Mouse (Mus musculus) cerebellum, adult (tissue): ENCODE results near the gene Bicdl1.

Experiments used
- ATAC-seq: cut with Nextera tagmentation; 2 replicates; pipeline ENCODE4 v1.9.2; 2017; ENCODE audit warnings: mild to moderate bottlenecking, moderate library complexity, mixed read lengths; ENCODE audit not compliant: insufficient number of reproducible peaks, low FRiP score, low TSS enrichment

The Bicdl1 gene

GRCm38 (mm10) chr5:115670406-115670805 lies 61.0 kb downstream of the Bicdl1 start:
- no peak for ATAC-seq

DNA sequence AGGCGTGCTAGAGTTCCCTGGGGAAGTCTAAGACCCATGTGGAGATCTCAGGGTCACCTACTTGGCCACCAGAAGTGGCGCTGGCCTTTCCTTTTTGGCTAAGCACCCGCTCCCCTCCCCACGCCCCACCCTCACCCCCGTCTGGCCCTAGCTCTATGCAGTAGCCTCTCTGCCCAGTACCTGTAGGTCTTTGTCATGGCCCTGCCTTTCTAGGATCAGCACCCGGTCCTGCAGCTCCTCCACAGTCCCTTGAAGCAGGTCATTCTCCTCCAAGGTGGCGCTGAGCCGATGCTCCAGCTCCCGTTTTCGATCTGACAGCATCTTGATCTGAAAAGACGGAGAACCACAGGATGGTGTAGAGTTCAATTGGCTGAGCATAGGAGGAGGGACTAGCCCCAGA lies 61.4 kb downstream of the Bicdl1 start:
- ATAC-seq, result no peak

DNA sequence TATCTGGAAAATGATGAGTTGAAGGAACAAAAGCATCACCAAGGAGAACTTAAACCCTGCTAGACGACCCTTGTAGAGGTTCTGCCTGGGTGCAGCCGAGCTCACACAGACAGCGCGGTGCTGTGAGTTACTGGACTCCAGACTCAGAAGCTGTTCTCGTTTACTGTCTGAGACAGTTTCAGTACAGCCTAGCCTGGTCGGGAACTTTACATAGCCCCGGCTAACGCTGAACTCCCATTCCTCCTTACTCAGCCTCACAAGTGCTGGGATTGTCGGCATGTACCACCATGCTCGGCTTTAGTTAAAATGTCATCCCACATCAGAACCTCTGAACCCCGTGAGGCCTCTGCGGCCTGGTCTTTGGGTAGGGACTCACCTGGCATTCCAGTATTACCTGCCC lies 62.4 kb downstream of the Bicdl1 start:
- ATAC-seq, result no peak

GRCm38 (mm10) chr5:115667894-115668293 lies 63.5 kb downstream of the Bicdl1 start:
- no peak for ATAC-seq

GRCm38 (mm10) chr5:115667210-115667609 lies 64.2 kb downstream of the Bicdl1 start:
- no peak for ATAC-seq

GRCm38 (mm10) chr5:115666366-115667065 lies 64.9 kb downstream of the Bicdl1 start:
- no peak for ATAC-seq

DNA sequence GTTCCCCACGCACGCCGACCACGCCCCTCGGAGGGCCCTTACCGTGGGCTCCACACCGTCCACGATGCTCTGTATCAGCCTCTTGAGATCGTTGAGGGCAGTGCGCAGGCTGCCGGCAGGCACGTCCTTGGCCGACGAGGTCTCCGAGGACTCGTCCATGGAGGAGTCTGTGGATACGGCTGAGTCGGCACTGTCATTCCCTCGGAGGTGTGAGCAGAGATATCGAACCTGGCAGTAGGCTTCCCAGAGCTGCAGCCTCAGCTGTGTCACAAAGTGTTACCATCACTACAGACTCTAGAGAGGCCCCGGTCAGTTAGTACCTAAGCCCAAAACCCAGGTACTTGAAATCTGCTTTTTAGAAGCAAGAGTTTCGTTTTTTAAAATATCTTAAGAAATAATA lies 68.8 kb downstream of the Bicdl1 start:
- ATAC-seq, result no peak

DNA sequence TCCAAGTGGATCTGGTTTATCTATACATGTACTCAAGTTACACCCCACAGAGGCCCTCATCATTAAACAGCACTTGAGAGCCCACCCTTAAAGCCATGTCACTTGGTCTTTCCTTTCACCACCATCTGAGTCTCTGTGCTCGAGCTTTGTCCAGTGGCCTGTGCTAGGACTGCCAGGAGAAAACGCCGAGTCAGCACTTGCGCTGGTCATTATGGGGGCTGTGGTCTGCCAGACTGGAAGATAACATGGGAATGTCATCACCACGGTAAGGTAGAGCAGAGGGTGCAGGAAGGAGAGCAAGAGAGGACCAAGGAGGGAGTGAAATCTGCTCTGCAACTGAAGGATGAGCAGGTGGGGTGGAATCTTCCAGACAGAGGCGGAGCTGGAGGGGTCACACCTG lies 73.1 kb downstream of the Bicdl1 start:
- no peak for ATAC-seq

DNA sequence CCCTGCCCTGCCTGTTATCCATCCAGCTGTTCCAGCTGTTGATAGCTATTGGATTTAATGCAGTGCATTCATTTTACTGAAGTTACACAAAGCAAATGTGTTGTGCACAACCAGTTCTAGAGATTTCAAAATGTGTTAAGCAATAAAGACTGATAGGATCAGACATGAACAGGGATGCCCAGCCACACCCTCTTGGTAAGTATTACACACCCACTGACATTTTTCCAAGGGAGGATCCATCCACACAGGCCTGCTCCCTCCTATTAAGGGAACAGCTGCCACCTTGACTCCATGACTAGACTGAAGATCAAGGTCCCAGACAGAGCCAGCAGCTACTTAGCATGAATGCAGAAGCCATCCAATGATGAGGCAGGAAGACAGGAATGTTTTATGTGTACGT lies 74.2 kb downstream of the Bicdl1 start:
- no peak for ATAC-seq

- ATAC-seq, result no peak
Measured at GRCm38 (mm10) chr5:115656677-115657076, 74.7 kb downstream of the Bicdl1 start.

GRCm38 (mm10) chr5:115653776-115654175 lies 77.6 kb downstream of the Bicdl1 start:
- ATAC-seq, result no peak

- peak; percentile 95 for ATAC-seq
Measured at GRCm38 (mm10) chr5:115652681-115653575, 78.5 kb downstream of the Bicdl1 start.

- ATAC-seq, result no peak
Measured at GRCm38 (mm10) chr5:115651821-115652220, 79.6 kb downstream of the Bicdl1 start.

GRCm38 (mm10) chr5:115650885-115651284 lies 80.5 kb downstream of the Bicdl1 start:
- no peak for ATAC-seq

DNA sequence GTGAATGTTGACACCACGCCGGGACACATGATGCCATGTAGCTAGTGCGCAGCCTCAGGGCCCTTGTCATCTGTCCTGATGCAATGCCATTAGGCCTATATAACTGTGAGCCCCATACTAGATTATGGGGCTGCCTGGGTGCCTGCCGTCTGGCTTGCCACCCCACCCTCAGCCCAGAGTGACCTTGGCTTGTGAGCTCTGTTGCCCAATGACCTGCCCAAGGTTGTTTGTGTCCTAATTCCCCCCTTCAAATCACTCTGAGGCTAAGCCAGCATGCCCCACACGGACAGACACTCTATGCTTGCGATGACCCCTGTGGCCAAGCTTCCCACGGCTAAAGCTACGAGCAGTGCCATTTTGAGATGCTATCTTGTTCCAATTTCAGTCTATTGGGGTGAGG lies 81.7 kb downstream of the Bicdl1 start:
- ATAC-seq, result no peak

DNA sequence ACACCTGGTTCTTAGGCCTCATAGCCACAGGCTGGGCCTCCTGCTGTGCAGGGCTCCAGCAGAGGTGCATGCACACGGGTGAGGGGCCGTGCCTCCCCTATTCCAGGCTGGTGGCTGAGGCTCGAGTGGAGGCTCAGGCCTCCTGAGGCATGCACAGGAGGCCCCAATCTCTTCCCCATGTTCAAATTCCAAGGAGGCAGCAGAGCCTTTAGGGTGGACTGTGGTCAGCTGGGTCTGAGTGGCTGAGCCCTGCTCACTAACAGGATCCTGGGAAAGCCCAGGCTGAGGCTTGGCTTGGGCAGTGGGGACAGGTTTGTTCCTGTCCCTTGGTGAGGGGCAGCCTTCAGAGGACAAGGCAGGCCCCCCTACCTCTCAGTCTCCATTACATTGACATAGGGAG lies 82.5 kb downstream of the Bicdl1 start:
- no peak for ATAC-seq

GRCm38 (mm10) chr5:115644192-115644591 lies 87.2 kb downstream of the Bicdl1 start:
- no peak for ATAC-seq

DNA sequence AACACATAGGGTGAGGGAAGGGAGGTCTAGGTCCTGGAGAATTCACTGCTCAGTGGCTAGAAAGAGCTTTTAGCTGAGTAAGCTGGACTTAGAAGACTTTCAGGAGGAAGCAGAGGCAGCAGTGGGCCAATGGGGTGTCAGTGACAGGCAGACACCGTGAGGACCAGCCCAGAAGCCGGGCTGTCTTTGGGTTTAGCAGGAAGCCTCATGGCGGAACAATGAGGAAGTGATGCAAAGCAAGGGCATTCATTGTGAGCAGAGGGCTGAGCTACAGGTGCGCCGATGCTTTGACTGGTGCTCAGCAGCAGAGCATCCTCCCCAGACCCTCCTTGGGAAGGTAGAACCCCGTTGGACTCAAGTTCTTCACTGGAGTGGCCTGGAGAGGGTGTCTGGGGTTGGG lies 95.9 kb downstream of the Bicdl1 start:
- ATAC-seq, result no peak

- ATAC-seq, result no peak
Measured at GRCm38 (mm10) chr5:115634046-115634445, 97.4 kb downstream of the Bicdl1 start.

DNA sequence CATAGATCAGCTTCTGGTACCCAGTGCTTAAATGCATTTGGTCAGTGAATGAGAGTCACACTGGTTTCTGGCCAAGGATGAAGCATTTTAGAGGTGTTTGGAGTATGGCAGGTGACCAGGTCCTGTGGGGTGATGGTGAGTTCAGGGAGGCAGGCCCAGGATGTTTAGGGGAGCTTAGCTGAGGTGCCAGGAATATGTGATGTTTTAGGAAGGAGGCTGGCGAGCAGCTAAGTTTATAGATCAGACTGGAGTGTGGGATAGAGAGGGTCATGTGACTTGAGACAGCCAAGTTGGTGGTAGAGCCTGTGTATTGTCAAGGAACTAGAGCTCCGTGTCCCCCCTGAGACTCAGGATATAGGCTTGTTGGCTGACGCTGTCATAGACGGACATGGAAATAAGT lies 98.4 kb downstream of the Bicdl1 start:
- ATAC-seq, result no peak

GRCm38 (mm10) chr5:115632358-115632714 lies 99.1 kb downstream of the Bicdl1 start:
- no peak for ATAC-seq
